Mouse (Mus musculus): ENCODE measurements around the gene Gm15085.
"Not testable (repeated sequence)": the region's sequence is repeated elsewhere in the genome, so short reads cannot be mapped to it uniquely, and the experiment has no call there.

The Gm15085 gene

DNA sequence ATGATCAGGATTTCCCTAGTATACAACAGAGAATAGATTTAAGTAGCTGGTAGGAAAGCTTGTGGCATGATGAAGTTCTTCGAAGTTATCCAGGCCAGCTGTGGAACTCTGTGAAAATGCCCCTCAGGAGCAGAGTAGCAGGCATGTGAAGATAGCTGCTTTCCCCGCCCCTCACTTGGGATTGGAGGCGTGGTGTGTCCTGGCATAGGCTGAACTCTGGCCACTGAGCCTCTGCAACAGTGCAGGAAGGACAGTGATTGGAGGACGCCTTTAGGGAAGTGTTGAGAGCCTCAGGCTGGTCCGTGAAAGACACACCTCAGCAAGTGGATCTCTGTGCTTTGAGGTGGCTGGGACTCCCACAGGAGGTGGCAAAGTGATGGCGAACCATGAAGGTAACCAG, at the start of gene Gm15085:
Gene Gm15085 (plus strand): TSS at position 301 of the 400 bp plus-strand sequence.
- DNase-seq = not testable (repeated sequence)

Measured in kidney, adult 11 months (tissue).